Mouse (Mus musculus) 416B (cell line): ENCODE data around the gene Mapk1ip1.

ENCODE experiments used
- DNase-seq: peaks from one replicate; pipeline ENCODE4 v3.0.0; 2011; ENCODE audit warnings: low read depth

Mapk1ip1 gene

DNA sequence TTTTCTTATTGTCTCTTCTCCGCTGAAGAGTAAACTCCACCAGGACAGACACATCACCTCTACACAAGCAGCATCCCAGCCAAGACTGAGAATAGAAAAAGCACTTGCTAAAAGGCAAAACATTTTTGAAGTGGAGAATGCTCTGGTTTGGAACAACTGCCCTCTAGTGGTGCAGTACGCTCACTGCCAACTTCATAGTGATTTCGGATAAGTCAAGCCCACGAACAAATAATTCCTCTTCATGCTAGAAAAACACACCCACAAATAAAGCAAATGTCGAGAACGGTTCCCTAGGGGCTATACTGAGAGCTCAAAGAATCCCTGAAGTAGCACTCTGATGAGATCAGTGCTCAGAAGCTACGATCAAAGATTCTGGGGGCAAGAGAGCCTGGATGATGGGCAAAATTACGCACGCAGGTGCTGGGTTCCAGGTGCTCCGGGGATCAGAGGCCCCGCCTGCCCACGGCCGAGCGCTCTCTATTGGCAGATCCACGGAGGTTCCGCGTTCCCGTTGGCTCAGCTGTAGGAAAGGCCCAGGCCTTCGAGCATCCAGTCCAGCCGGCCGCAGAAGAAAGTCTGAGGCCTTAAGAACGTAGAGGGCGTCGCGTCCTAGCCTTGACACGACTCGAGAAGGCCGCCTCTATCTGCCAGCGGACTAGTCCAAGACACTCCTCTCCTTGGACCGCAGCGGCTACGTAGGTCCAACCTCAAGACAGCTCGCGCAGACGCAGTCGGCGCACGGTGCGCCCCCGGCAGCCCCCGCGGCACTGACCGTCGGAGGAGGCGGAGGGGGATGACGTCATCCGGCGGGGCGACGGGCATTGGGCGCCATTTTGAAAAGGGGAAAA is at the start of gene Mapk1ip1, which contains the start of gene Ppp2r2d:
Gene Mapk1ip1, minus strand, starts transcription at position 730 of the 848 bp plus-strand sequence.
Gene Ppp2r2d, plus strand, starts transcription at position 536 of the 848 bp plus-strand sequence.
- peak; percentile 98 for DNase-seq

DNA sequence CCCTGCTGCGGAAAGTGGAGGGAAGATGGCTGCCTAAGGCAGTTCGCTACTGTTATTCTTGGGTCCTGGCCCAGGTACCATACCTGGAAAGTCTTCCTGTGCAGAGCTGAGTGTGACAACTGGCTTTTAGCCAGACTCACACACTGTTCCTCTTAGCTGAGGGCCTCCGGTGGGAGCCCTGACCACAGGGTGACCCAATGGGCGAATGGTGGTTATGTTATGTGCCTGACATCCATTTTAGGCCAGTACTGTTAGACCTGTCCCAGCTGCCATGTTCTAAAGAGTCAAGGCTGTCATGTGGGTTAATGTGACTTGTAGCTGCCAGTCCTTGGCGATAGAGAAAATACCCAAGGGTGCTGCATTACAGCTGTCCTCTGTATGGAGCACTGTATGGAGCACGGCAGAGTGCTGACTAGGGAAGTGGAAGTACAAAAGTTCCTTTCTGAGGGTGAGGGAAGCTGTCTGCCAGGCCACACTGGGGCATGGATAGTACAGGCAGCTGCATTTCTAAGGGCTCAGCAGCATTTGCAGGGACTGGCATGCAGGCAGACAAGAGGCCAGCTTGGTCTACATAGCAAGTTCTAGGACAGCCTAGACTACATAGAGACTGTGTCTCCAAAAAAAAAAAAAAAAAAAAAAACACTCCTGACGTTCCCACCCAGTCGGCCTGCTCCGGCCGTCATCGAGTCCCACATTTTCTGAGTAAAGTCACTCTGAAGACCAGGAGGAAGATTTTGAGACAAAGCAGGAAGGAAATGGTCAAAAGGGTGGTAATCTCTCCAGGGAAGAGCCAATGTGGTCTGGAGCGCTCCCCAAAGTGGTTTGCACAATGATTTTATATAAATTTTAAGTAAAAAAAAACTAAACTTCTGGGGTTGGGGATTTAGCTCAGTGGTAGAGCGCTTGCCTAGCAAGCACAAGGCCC is 39.6 kb upstream of the Mapk1ip1 start:
- peak; percentile 67 for DNase-seq

DNA sequence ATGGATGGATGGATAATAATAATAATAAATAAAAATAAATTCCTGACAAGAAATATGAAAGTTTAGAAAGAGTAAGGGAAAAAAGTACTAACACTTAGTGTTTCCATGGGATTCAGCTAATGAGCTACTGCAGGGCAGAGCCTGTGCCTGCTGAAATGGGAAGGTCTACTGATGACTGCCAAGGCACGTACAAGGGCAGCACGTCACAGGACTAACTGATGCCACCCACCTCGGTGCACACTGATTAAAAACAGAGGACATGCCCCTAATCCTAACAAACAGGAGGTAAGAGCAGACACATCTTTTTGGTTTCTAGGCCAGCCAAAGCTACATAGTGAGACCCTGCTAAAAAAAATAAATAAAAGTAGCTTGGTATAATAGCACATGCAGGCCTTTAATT is 37.7 kb upstream of the Mapk1ip1 start:
- no peak for DNase-seq

DNA sequence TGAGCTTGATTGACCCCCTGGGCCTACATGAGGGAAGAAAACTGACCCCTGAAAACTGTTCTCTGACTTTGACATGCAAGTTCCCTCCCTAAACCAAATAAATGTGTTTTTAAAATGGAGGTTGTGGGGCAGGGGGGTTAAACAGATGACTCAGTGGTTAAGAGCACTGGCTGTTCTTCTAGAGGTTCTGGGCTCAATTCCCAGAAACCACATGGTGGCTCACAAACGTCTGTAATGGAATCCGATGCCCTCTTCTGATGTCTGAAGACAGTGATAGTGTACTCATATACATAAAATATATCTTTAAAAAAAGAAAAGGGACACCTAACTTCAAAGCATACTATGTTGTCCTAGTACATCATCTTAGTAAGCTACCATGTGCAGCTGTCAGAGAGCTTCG is 29.0 kb upstream of the Mapk1ip1 start:
- no peak for DNase-seq

DNA sequence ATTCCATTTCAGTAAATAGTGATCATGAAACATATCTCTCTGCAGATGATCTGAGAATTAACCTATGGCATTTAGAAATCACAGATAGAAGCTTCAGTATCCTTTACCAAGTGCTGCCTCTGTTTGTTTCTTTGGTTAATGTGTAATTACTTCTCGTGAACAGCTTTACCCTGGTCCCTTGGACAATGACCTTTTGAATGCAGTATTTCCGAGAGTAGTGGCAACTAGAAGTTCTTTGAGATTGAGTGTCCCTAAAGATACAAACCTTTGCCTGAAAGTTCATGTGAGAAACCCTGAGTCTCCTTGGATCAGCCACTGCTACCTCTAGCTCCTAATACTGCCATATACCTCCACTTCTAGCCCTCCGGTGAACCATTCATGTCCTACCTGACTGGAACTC is 26.9 kb upstream of the Mapk1ip1 start:
- no peak for DNase-seq

DNA sequence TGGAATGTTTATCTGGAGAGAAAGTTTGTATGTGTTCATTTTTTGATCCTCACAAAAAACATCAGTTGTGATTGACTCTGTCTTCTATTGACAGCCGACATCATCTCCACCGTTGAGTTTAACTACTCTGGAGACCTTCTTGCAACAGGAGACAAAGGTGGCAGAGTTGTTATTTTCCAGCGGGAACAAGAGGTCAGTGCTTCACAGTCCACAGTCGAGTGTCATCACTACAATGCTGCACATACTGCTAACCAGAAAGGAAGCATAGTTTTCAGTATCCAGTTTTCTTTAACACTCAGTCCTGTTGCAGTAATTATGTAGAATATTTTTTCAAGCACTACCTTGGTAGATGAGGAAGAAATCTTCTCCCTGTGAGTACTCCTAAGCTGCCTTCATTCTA is 22.2 kb upstream of the Mapk1ip1 start:
- DNase-seq: no peak

DNA sequence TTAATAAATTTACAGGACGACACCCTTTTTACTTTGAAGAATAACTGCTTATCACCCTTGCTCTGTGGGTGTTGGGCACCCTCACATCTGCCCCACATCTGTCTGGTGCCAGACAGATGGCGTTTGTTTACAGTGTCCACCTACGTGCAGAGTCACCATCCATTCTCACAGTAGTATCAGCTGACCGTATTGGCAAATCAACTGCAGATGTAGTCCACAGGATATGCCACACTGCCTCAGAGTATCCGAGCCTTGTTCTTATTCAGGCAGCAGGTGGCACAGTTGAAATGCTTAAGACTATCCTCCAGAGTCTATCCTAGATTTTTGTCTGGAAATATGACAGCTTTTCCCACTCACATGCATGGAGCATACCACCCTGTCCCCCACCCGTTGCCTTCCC is 21.2 kb upstream of the Mapk1ip1 start:
- no peak for DNase-seq

DNA sequence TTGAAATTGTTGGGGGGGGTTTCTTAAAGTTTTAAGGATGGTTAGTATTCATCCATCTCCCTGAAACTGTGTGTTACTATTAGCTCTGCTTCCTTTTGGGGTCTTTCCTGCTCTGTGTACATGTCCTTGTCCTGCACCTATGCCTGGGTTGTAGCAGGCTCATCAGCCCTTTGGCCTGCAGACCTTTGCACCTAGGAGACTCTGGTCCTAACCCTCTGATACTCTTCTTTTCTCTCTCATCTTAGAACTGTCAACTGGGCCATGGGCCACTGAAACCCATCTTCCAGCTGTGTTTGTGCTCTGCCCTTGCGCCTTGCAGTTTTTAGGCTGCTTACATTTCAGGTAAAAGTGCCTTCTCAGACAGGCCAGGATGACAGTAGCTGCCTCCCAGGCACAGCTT is 18.7 kb upstream of the Mapk1ip1 start:
- DNase-seq: no peak

DNA sequence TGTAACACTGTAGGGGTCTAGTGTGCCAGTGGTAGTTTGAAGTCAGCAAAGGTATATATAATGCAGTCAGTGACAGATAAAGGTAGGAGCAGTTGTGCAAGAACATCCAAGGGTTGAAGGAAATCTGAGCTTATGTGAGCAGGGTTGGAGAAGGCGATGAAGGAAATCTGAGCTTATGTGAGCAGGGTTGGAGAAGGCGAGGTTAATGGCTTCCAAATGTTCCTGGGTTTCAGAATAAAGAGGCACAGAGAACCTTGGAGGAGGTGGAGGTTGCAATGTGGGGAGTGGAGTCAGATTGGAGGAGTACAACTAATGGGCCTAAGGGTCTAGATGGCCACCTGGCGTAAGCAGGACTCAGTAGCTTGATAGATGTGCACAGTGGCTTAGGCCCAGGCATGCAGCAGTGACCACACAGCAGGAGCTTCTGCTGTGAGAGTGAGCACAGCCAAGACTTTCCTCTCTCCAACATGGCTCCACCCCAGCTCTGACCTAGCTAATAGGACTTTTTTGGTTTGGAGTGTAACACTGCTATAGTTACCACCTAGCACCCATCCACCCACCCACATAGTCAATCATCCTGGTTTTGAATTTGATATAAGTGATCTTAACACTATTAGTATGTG is 18.0 kb upstream of the Mapk1ip1 start:
- DNase-seq: no peak

DNA sequence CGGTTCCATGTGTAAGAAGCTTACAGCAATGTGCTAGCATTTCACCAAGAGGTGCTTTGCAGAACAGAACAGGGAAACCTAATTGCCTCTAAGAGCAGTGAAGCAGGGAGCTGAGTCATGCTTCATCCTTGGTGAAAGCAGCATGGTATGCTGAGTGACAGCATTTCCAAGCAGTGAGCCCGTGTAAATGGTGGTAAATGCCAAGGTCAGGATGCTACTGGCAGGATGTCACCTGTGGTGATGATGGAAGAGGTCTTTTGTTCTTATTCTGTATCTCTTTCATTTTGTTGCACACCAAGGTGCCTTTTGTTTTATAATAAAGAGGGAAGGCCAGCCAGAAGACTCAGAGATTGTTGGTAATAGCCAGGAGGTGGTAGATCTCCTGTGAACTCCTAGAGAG is 10.6 kb upstream of the Mapk1ip1 start:
- DNase-seq: no peak

DNA sequence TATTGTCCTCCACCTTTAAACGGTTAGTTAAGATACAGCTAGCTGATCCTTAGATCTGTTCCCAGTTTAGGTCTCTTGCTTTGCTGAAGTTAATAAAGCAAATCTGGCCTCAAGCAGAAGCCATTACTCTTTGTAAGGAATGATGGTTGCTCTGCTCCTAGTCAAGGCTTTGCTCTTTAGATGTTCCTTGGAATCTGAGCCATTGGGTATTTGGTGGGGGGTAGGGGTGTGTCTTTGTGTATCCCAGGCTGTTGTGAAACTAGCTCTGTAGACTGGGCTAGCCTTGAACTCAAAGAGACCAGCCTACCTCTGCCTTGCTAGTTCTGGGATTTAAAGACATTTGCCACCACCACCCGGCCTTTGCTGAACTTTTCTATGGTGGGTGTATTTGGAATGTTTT is 8.1 kb upstream of the Mapk1ip1 start:
- no peak for DNase-seq

DNA sequence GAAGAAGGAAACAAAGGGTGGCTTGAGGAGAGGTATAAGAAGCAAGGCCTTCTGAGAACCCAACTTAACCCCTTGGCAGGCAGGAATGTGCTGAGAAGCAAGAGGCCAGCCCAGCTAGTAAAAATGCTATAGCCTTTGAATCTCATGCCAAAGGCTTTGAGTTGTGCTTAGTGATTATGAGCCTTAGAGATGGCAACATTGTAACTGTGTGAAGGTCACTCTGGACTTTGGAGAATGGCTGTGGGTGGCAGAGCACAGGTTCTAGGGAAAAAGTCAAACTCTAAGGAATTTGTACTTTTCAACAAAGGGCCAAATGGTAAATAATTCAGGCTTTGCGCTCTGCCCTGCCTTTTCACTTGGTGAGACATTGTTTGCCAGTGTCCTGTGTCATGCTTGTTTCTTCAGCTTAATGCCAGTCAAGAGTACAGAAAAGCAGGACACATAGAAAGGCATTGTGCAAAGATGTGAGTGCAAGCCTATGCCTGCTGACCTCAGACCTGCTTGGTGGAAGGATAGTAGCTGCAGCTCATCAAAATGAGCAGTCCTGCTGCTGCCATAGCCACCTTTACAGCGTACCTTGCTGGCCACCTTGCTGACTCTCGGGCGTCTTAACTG is 7.5 kb upstream of the Mapk1ip1 start:
- DNase-seq: no peak

DNA sequence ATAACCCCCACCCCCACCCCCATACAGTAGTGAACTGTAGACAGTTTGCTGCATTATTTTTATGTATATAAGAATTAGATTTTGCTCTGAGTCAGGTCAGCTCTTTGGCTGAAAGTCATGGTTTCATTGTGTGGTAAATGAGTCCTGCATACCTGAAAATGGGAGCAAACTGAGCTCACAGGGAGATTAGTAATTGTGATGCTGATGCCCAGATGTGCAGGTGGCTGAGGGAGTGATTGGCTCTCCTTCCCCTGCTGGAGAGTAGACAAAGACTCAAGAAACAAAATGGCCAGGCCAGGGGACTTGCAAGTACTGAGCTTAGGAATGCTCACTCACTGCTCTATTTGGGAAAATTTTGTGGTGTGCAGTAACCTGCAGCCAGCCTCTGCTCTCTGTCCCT is 4.0 kb upstream of the Mapk1ip1 start:
- DNase-seq: no peak

DNA sequence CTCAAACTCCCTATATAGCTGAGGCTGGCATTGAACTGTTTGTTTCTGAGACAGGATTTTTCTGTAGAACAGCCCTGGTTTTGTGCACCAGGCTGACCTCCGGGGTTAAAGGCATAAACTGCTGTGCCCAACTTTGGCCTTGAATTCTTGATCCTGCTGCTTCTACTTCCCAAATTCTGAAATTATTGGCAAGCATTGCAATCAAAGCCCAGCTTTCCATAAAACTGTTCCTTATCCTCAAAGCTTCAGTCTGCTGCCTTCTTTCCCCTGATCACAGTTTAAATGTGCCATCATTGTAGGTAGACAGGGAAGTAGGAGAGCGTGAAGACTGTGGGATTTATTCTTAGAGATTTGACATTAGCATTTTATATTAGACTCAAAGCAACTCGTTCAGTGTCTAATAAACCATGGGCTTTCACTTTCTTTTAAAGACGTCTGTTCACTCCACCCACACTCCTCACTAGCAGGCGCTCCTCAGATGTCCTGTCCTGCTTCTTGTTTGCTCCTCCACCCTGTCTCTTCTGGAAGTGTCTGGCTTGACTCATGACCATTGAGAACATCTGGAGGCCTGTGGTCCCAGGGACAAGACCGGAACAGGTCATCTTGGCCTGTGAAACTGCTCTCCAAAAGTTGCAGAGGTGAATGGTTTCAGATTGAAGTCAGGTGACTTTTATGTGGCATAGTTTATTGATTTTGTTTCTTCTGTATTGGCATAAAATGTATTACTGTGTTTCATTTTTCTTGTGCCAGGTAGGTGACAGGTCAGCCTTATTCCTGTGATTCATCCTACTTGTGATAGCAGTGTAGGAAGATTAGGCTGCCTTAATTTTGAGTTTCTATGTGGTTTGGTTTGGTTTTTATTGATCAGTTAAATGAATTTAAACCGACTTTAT is 2.2 kb upstream of the Mapk1ip1 start:
- peak; percentile 25 for DNase-seq

DNA sequence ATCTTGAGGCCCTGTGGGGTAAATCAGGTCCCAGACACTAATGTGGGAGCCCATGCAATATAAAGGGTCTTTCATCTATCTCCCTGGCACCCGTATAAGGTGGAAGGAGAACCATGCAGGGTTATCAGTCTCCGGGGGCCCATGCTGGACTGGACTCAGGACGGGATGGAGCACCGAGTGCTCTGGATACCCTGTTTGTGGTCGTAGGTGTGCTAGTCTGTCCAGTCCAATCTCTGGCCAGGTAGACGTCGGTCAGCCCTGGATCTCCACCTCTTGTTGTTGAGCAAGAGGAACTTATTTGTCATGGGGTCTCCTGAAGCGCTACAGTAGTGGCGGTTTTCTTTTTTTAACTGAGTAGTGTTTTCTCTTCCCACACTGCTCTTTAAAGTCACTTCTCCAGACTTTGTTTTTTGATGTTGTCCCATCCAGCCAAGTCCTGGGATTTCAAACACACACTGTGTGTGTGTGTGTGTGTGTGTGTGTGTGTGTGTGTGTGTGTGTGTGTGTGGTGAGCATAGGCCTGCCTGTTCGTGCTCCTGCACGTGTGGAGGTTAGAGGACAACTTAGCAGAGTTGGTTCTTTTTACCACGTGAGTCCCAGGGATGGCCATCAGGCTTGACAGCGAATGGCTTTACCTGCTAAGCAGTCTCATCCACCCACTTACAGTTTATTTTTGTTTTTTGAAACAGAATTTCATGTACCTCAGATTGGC is 1.4 kb upstream of the Mapk1ip1 start:
- peak; percentile 35 for DNase-seq

DNA sequence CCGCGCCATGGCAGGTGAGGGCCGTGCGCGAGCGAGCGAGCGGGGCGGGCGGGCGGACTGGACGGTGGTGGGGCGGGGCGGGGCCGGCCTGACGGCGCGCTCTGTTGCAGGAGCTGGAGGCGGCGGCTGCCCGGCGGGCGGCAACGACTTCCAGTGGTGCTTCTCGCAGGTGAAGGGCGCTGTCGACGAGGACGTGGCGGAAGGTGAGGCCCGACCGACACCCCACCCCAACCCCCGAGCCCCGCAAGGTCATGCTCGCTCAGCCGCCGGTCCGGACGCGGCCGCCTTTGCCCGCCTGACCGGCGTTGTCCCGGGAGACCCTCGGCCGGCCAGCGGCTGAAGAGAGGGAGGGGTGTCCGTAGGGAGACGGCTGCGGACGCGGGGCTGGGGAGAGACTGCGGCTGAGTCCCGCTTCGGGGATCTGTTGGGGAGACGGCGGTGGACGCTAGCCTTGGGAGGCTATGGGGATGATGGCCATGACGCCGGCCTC is 474 bp upstream of the Mapk1ip1 start:
- DNase-seq: peak; percentile 25

DNA sequence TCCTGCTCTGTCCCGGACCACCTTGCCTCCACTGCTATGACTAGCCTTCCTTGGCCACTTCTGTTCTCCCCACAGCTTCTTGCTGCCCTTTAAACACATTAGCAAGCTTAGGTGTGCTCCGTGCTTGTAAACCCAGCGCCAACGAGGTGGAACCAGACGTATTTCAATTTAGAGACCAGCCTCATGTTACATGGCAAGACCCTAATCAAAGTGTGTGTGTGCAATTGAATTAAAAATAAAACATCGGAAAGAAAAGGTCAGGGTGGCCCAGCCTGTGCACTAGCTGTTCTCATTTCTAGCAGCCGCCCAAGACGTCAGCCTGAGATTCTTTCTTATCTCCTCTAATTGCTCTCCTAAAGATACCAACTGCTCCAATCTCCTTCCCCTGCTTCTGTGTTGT is 962 bp downstream of the Mapk1ip1 start:
- DNase-seq: no peak

DNA sequence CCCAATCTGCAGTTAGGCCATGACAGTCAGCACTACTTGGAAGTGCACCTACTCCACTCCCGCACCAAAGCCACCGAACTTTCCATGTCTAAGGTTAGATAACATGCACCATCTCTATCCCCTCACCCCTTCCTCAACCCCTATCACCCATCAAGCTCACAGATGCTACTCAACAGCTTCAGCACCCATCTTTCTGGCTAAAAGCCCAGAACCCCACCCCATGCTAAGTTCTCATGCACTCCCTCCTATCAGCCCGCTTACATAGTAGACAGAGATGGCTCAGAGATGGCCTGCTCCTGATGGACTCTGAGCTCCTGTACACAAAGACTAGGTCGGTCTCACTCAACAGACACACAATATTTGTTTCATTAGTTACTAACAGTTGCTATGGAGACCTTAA is 2.7 kb downstream of the Mapk1ip1 start:
- no peak for DNase-seq

DNA sequence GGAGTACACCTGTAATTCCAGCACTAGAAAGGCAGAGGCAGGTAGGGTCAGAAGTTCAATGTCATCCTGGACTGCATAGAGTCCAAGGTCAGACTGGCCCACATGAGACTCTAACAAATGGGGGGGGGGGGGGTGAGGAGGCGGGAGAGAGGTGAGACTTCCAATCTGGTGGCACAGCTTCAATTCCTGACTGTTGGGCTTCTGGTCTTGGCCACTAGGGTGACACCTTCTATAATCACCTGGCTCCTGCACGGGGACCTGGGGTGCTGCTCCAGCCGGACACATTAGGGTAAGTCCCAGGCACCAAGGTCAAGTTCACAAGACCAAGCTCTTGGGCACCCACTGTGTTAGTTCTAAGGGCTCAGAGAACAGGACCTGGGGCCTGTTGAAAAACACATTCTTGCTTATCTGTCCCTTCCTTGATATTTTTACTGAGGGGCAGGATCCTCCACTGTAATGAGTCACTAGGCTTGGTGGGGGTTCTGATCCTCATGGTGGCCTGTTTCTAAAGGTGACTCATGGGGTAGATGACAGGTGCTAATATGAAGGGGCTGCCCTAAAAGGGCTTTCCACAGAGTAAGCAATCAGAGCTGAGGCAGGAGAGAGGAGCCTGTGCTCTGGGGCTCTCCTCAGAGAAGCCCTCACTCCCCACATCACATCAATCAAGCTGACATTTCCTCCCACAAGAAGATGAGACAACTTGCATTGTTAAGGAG is 4.5 kb downstream of the Mapk1ip1 start:
- no peak for DNase-seq
